Mouse (Mus musculus) bone marrow, adult 2 months (tissue): ENCODE data around the gene Skil. TPM values are rescaled to one million over a fixed set of nuclear protein-coding genes. Genes with fewer than 3 reads are reported as not detected.

Source experiments
- H3K27ac ChIP-seq: fragments of 200-500 bp; 2 replicates; pipeline ENCODE4 v1.5.1; 2012; ENCODE audit warnings: low read depth, mild to moderate bottlenecking, control low read depth, inconsistent platforms, low read length; ENCODE audit not compliant: control insufficient read depth, poor library complexity, insufficient read depth
- H3K4me1 ChIP-seq: fragments of 200-500 bp; 2 replicates; pipeline ENCODE4 v1.6.1; 2011; ENCODE audit warnings: low read length; ENCODE audit not compliant: control insufficient read depth, insufficient read depth
- H3K4me3 ChIP-seq: fragments of 200-500 bp; replicated peaks from 2 replicates; pipeline ENCODE3; 2011; ENCODE audit warnings: mild to moderate bottlenecking, low read depth, low read length, control low read depth; ENCODE audit not compliant: control insufficient read depth
- CTCF ChIP-seq: fragments of 200-500 bp; IDR thresholded peaks from 2 replicates; pipeline ENCODE4 v1.5.1; 2011; ENCODE audit warnings: low read length, control low read depth; ENCODE audit not compliant: control insufficient read depth, insufficient read depth
- POLR2A ChIP-seq: fragments of 200-500 bp; IDR thresholded peaks from 2 replicates; pipeline ENCODE4 v1.6.1; 2011; ENCODE audit warnings: low read depth, mild to moderate bottlenecking, control low read depth, low read length, borderline replicate concordance; ENCODE audit not compliant: control insufficient read depth
- WGBS: fragments of 180-500 bp; shearing (Covaris S2); methylation state at CpG from one replicate; pipeline ENCODE4 v1.1.7; 2018; 5-methylcytosine and 5-hydroxymethylcytosine counted together
- polyA plus RNA-seq: library from polyadenylated mRNA; stranded (reverse); fragments of >200 nt; gene quantifications from 2 replicates; pipeline ENCODE4 v1.2.4, GENCODE M21; 2011; ENCODE audit warnings: low replicate concordance; ENCODE audit not compliant: missing spikeins, insufficient read depth, insufficient read length

Skil gene
- polyA plus RNA-seq, 1 experiment: 2.9 TPM

DNA sequence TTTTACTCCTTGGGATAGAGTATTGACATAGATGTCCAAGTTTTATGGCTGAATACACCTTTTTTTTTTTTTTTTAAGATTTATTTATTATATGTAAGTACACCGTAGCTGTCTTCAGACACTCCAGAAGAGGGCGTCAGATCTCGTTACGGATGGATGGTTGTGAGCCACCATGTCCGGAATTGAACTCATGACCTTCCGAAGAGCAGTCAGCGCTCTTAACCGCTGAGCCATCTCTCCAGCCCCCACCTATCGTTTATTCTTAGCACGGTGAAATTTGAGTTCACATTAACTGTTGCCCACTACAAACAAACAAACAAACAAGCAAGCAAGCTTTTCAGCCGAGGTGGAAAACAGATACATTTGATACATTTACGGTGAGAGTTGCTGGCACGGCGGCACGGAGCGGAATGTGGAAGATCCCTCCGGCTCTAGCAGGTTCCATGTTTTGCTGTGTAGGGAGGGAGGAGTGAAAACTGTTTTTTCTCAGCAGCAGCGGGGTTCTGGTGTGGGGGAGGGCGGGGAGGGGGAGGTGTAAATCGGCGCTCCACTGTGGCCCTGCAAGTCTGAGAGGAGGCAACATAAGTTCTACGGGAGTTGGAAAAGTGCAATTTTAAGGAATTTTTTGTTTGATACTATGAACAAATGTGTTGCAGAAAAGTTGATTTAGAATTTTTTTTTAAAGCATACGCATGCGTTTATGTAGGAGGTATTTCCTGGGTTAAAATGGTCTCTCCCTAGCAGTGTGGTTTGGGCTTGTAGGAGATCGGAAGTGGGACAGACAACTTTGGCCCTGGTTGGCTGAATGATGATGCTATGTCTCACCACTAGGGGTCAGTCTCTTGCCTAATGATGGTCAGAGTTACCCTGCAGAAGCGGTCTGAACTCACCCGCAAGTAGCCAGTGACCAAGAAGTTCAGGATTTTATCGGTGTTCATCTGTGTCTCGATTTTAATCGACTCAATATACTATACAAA lies 37.9 kb upstream of the Skil start:
- Histone ChIP-seq H3K4me1 (peaks cover 1% of the 10 kb centered on the region), H3K4me3 (peak overlapping the region; percentile 69), H3K27ac (no peak overlapping the region)
- under 1% methylated on average over 30 of the region's 30 CpGs for WGBS
- TF ChIP-seq CTCF (peak; percentile 94), POLR2A (no peak)

DNA sequence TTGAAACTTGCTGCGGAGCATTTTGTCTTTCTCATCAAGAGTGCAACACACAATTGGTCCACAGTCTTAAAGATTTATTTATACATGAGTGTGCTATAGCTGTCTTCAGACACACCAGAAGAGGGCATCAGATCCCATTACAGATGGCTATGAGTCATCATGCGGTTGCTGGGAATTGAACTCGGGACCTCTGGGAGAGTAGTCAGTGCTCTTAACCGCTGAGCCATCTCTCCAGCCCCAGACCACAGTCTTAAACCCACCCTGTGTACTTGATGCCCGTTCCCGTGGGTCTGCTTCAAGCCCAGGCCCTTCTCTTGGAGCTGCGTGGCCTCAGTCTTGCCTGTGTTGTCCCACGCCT lies 34.1 kb upstream of the Skil start:
- TF ChIP-seq POLR2A (no peak), CTCF (no peak)
- Histone ChIP-seq H3K4me3 (peak overlapping the region; percentile 48), H3K27ac (peak overlapping the region; percentile 45), H3K4me1 (peaks cover 1% of the 10 kb centered on the region)
- 16% methylated on average over 8 of the region's 8 CpGs for WGBS

- under 1% methylated on average over 20 of the region's 20 CpGs for WGBS
- Histone ChIP-seq H3K4me1 (peaks cover 1% of the 10 kb centered on the region), H3K27ac (peak overlapping the region; percentile 45), H3K4me3 (peak overlapping the region; percentile 48)
- TF ChIP-seq CTCF (no peak), POLR2A (no peak)
Measured at GRCm38 (mm10) chr3:31061103-31061785, 33.6 kb upstream of the Skil start.

DNA sequence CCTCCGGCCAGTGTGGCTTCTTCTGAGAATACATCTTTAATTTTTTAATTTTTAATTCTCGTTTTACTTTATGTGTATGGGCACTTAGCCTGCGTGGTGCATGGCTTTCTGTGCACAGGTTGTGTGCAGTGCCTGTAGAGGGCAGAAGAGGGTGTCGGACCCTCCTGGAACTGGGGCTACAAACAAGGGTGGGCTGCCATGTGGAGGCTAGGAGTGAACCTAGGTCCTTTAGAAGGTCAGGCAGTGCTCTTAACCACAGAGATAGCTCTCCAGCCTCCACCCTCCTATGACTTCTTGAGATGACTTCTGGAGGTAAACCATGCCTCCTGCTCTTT lies 33.1 kb upstream of the Skil start:
- Histone ChIP-seq H3K4me1 (peaks cover 1% of the 10 kb centered on the region; the same call in 1 of the 2 replicates), H3K27ac (peak overlapping the region; percentile 28; the same call in 1 of the 2 replicates), H3K4me3 (peak overlapping the region; percentile 48)
- 2% methylated on average over 4 of the region's 4 CpGs for WGBS
- TF ChIP-seq POLR2A (no peak), CTCF (peak; percentile 56)

DNA sequence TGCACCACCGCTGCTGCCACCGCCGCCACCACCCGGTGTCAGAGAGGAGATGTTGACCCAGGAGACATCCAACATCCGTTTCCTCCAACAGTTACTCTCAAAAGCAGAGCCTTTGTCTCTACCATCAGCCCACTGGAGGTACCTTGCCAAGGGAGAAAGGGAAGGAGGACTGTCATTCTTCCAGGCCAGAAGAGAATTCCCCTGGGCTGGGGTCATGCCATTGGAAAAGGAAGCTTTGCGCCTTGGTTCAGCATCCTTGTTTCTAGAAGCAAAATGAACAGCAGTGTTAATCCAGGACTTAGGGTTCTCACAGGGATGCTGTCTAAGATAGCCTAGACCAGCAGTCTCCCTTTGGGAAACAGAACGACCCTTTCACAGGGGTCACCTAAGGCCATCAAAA lies 32.5 kb upstream of the Skil start:
- WGBS: 62% methylated on average over 7 of the region's 7 CpGs
- Histone ChIP-seq H3K27ac (no peak overlapping the region), H3K4me1 (peaks cover 1% of the 10 kb centered on the region; the same call in 1 of the 2 replicates), H3K4me3 (no peak overlapping the region)
- TF ChIP-seq CTCF: no peak
- TF ChIP-seq POLR2A: no peak

DNA sequence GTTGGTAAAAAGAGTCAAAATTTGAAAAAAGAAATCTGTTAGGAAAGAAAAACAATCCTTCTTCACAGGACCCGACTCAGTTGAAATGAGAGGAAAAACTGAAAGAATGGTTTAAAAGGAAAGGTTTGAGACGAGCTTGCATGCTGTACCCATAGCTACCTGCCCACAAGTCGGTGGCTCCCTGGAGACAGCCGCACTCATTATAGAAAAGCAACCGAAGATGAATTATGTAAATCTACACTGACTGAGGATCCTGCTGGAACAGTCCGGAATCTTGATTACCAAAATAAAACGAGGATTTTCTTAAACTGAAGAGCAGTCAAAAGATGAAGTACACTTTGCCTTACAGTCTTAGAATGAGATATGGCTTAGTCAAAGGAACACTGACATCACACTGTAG lies 26.4 kb upstream of the Skil start:
- Histone ChIP-seq H3K4me3 (no peak overlapping the region), H3K4me1 (no peaks in the 10 kb centered on the region), H3K27ac (no peak overlapping the region)
- 75% methylated on average over 7 of the region's 7 CpGs for WGBS
- TF ChIP-seq CTCF (no peak), POLR2A (no peak)

- 89% methylated on average over 14 of the region's 14 CpGs for WGBS
- TF ChIP-seq POLR2A: no peak
Measured at GRCm38 (mm10) chr3:31071804-31072203, 23.1 kb upstream of the Skil start.

DNA sequence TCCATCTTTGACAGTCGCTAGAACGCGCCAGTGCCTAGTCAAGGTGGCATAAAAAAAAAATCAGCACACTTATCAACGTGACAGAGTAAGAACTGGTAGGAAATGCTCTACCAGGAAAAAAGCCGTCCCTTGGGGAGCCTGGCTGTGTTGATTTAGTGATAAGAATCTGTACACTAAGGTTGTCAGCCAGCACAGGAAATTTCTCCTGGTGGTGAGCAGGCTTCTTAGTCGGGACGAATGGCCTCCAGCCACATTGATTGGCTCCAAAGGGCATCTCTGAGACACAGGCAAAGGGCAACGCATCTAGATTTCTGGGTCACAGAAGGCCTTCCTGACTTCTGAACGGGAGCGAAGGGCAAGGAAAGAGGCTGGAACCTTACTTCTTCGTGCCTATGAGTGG lies 19.1 kb upstream of the Skil start:
- no peak overlapping the region for H3K27ac ChIP-seq
- TF ChIP-seq POLR2A (no peak), CTCF (no peak)
- no peaks in the 10 kb centered on the region for H3K4me1 ChIP-seq
- 48% methylated on average over 11 of the region's 11 CpGs for WGBS
- no peak overlapping the region for H3K4me3 ChIP-seq

More at GRCm38 (mm10) chr3:31071804-31072203, 23.1 kb upstream of the Skil start:
- no peak overlapping the region for H3K27ac ChIP-seq
- no peak overlapping the region for H3K4me3 ChIP-seq
- no peaks in the 10 kb centered on the region for H3K4me1 ChIP-seq
